Mouse (Mus musculus): Measurements from ENCODE around the gene Cyp2c29. TPM values are rescaled to one million over a fixed set of nuclear protein-coding genes. Genes with fewer than 3 reads are reported as not detected.
"Not testable (repeated sequence)": the region's sequence is repeated elsewhere in the genome, so short reads cannot be mapped to it uniquely, and the experiment has no call there.

Cyp2c29 gene
- polyA plus RNA-seq (2012; ENCODE audit: insufficient read depth, insufficient read length, missing spikeins), result not detected in 2 replicates

DNA sequence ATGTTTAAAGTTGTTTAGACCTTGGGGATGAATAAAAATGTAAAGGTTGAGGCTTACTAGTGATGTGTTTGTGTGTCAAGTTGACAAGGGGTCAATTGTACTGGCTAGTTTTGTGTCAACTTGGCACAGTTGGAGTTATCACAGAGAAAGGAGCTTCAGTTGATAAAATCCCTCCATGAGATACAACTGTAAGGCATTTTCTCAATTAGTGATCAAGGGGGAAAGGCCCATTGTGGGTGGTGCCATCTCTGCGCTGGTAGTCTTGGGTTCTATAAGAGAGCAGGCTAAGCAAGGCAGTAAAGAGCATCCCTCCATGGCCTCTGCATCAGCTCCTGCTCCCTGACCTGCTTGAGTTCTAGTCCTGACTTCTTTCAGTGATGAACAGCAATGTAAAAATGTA lies at the start of gene Cyp2c29:
Gene Cyp2c29 (plus strand): TSS at position 301 of the 400 bp plus-strand sequence.
- not testable (repeated sequence) for H3K4me3 ChIP-seq (ENCODE audit: insufficient read depth, low read length); H3K27ac ChIP-seq (ENCODE audit: insufficient read depth, low read depth, low read length); H3K4me1 ChIP-seq (ENCODE audit: control insufficient read depth, insufficient read depth, low read length)

DNA sequence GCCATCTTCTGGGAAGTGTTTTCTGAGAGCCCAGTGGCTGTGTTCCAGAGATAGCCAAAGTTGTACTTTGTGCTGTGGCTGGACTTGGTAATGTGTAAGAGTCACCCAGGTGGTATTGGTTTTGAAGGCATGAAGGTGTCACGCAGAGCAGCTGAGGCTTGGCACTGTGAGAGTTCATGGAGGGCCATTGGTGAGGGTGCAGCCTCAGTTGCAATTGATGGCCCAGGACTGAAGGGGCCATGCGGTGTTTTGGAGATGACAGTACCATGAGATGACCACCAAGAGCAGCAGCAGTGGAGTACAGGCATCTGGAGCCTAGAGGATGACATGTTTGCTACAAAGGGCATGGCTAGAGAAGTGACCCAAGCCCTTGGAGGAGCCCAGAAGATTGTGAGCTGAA lies 2.2 kb upstream of the Cyp2c29 start:
- not testable (repeated sequence) for H3K4me3 ChIP-seq (ENCODE audit: insufficient read depth, low read length); H3K4me1 ChIP-seq (ENCODE audit: control insufficient read depth, insufficient read depth, low read length); H3K27ac ChIP-seq (ENCODE audit: insufficient read depth, low read depth, low read length)

DNA sequence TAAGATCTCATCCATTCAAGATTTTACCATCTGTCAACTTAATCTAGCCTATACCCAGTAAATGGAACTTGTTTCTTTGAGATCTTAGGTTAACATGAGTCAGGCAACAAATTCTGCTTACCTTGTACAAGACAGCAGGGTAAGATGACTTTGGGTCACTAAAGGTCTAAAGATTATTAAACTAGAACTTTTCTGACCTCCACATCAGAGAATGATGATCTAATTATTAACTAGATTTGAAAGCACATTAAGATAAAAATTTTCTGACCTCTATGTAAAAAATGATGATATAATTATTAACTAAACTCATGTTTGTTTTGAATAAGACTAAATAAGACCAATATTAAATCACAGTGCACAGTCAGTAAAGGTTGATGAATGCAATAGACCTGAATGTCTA lies 13.6 kb downstream of the Cyp2c29 start:
- no peak overlapping the region for H3K4me3 ChIP-seq (ENCODE audit: insufficient read depth, low read length)
- no peak overlapping the region for H3K27ac ChIP-seq (ENCODE audit: insufficient read depth, low read depth, low read length)
- TF ChIP-seq CTCF (IDR thresholded peaks at IDR 0.05; ENCODE audit: low read depth, low read length) (no peak), POLR2A (IDR thresholded peaks at IDR 0.05; ENCODE audit: borderline replicate concordance, low read depth, low read length) (no peak)
- no peaks in the 10 kb centered on the region for H3K4me1 ChIP-seq (ENCODE audit: control insufficient read depth, insufficient read depth, low read length)

DNA sequence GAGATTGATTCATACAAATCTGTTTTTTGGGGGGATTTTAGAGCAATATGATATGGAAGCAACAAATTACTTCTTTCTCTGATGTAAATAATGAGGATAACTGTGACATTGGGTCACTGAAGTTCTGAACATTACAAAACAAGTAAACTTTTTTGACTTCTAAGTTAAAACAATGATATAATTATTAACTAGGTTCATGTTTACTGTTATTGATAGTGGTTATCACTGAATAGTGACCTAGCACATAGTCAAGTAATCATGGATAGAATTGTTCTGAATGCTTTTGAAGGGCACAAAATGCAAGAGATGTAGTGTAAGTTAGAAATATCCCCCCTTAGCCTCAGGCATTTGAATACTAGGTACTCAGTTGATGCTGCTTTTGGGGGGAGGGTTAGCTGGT lies 16.4 kb downstream of the Cyp2c29 start:
- H3K4me1 ChIP-seq (ENCODE audit: control insufficient read depth, insufficient read depth, low read length), result no peaks in the 10 kb centered on the region
- H3K4me3 ChIP-seq (ENCODE audit: insufficient read depth, low read length), result no peak overlapping the region
- no peak overlapping the region for H3K27ac ChIP-seq (ENCODE audit: insufficient read depth, low read depth, low read length)
- TF ChIP-seq CTCF (IDR thresholded peaks at IDR 0.05; ENCODE audit: low read depth, low read length) (no peak), POLR2A (IDR thresholded peaks at IDR 0.05; ENCODE audit: borderline replicate concordance, low read depth, low read length) (no peak)

DNA sequence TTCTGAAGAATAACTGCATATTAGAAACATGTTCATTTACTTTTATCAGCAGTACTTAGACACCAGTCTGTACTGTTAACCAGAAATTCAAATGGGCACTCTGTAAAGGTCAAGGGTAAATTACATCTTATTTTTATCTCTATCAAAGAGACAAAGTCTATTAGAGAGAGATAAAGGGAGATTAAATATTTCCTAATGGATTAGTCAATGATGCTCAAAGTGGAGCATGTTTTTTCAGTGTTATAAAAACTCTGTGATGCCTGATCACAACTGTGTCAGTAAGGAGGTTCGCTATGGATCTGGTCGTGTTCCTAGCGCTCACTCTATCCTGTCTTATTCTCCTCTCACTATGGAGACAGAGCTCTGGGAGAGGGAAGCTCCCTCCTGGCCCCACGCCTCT lies 17.6 kb downstream of the Cyp2c29 start:
- Histone ChIP-seq H3K4me1 (ENCODE audit: control insufficient read depth, insufficient read depth, low read length) (no peaks in the 10 kb centered on the region), H3K27ac (ENCODE audit: insufficient read depth, low read depth, low read length) (no peak overlapping the region), H3K4me3 (ENCODE audit: insufficient read depth, low read length) (no peak overlapping the region)
- no peak for TF ChIP-seq CTCF (IDR thresholded peaks at IDR 0.05; ENCODE audit: low read depth, low read length)
- TF ChIP-seq POLR2A (IDR thresholded peaks at IDR 0.05; ENCODE audit: borderline replicate concordance, low read depth, low read length), result no peak

DNA sequence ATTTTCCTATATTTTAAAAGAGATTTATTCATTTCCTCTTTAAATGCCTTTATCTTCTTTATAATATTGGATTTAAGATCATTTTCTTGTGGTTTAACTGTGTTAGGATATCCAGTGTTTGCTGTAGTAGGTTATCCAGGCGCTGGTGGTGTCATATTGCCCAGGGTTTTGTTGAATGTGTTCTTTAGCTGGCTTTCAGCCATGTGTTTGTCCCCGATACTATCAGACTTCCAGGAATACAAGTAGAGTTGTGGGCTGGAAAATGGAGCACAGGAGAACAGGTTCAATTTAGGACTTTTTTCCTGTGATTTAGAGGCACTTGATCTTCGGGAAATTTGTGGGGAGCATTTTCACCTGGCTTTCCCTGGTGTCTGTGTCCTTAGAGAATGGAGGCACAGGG lies 19.8 kb downstream of the Cyp2c29 start:
- Histone ChIP-seq H3K4me1 (ENCODE audit: control insufficient read depth, insufficient read depth, low read length) (no peaks in the 10 kb centered on the region), H3K27ac (ENCODE audit: insufficient read depth, low read depth, low read length) (no peak overlapping the region), H3K4me3 (ENCODE audit: insufficient read depth, low read length) (no peak overlapping the region)
- no peak for TF ChIP-seq POLR2A (IDR thresholded peaks at IDR 0.05; ENCODE audit: borderline replicate concordance, low read depth, low read length)
- no peak for TF ChIP-seq CTCF (IDR thresholded peaks at IDR 0.05; ENCODE audit: low read depth, low read length)

Other genes starting within 250 kb of the Cyp2c29 start
- not detected in 2 replicates for gene Cyp2c65, start 208.4 kb upstream of the Cyp2c29 start, polyA plus RNA-seq (2012; ENCODE audit: insufficient read depth, insufficient read length, missing spikeins)
- not detected in 2 replicates for gene Cyp2c66, start 155.5 kb upstream of the Cyp2c29 start, polyA plus RNA-seq (2012; ENCODE audit: insufficient read depth, insufficient read length, missing spikeins)
- gene Cyp2c38, start 193.7 kb downstream of the Cyp2c29 start, polyA plus RNA-seq (2012; ENCODE audit: insufficient read depth, insufficient read length, missing spikeins), result not detected in 2 replicates
- not detected in 2 replicates for gene Cyp2c39, start 241.5 kb downstream of the Cyp2c29 start, polyA plus RNA-seq (2012; ENCODE audit: insufficient read depth, insufficient read length, missing spikeins)